Mouse (Mus musculus): Measurements from ENCODE around the gene Fam178b.

Gene Fam178b

DNA sequence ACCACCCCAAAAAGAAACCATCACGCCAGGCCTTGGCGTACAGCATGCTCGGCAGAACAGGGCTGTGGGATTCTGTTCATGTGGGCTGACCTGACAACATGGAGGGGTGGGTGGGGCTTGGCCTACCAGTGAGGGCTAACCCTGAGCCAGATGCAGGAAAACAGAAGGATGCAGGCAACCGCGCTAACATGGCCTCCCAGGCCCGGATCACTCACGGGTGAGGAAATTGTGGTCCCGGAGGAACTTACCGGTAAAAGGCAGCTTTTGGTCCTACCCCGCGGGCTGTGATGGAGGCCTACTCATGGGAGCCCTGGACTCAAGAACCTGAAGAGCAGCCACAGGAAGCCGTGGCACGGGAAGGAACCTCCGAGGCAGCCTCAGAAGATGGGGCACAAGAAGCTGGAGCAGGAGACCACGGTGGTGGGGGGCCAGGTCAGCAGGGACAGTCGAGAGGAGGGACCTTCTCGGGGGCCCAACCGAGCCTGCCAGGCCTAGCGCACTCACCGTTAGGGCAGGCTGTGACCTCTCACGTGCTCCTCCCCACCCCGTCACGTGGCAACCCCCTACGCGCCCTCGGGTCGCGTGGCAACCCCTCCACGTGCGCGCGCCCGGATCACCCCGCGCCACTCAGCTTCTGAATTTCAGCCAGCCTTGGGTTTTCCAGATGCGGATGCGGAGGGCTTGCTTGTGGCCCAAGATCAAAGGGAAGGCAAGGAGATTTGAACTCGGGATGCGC is at the start of gene Fam178b:
Gene Fam178b (minus strand): TSS at position 564 of the 736 bp plus-strand sequence.
- DNase-seq (ENCODE audit: low read depth), result no peak

DNA sequence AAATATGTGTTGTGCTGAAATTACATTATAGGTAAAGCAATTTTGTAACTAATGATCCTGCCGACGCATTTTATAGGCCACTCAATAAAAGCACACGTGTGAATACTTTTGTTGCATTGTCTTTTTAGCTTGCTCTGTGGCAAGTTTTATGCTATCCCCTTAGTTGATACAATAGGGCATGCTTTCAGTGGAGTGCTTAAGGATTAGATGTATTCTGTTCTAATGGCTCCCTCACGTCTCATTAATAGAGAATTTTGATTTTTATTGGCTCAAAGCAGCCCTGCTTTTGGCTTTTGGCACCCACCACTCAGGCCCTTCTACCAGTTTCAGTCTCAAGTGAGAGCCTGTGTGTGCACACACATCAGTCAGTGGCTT is 41.1 kb upstream of the Fam178b start:
- no peak for DNase-seq (ENCODE audit: low read depth)

DNA sequence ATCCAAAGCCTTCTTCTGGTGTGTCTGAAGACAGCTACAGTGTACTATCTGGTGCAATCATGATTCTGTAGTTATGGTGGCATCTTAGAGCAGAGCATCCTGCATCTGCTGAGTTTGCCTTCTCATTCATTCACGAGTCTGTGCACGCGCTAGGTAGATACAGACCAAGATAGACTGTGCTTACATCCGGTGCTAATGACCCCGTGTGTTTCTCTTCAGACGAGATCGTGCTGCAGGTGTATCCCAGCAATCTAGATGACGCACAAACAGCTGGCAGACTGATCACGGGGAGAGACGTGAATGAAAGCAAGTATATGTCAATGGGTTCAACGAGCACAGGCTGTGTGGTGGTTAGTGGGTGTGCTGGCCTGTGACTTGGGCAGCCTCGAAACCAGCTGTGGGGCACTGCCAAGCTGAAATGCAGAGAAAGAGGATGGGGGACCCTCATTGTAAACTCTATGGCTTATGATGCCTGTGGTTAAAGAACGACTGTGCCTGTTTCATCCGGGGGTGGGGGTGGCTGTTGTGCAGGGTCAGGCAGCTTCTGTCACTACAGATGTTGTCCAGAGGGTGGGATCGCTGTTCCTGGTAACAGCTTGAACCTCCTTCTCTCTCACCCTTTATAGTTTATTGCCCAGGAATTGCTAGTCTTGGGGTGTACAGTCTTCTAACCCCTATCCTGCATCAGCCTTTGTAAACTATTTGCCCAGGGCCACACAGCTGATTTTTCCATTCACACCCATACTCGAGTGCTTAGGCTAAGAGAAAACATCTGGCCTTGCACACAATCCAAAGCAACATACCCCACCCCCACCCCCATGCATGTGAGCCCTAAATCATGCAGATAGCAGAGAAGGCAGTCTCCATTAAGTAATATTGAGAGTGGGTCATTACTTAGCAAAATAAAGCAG is 40.4 kb upstream of the Fam178b start:
- DNase-seq (ENCODE audit: low read depth), result peak; percentile 57

DNA sequence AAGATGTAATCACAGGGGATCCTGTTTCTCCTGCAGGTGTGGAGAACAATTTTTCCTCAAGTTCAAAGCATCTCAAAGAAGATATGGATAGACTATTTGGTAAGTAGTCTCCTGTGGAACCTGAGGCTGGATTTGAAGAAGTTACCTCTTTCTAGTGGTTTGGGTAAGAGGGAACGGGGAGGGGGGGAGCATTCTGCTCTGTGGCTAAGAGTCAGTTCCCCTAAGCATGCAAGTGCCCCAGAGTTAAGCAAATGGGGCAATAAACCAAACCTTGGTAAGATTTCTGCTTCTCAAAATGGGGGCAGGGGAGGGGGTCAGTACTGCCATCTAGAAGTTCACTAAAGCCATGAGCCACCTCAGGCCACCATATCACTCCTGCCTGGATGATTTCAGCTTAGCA is 35.8 kb upstream of the Fam178b start:
- DNase-seq (ENCODE audit: low read depth), result no peak

DNA sequence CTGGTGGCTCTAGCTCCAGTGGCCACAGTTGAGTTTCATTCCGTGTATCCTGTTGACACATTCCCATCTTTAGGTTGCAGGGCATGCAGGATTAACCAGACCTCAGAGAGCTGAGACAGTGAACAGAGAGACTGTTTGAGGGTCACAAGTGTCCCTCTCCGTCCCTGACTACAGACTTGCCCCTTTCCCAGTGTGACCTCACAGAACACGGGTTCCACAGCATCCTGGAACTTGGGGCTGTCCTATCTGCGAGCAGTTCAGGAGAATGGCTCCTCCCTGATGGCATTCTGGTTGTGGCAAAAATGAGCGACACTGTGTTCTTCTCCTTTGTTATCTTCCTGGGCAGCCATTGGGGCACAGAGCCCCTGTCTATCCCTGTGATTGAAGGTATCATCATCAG is 31.3 kb upstream of the Fam178b start, which contains the start of gene Actr1b:
Gene Actr1b (minus strand): TSS at position 112 of the 400 bp plus-strand sequence.
- DNase-seq (ENCODE audit: low read depth), result no peak

DNA sequence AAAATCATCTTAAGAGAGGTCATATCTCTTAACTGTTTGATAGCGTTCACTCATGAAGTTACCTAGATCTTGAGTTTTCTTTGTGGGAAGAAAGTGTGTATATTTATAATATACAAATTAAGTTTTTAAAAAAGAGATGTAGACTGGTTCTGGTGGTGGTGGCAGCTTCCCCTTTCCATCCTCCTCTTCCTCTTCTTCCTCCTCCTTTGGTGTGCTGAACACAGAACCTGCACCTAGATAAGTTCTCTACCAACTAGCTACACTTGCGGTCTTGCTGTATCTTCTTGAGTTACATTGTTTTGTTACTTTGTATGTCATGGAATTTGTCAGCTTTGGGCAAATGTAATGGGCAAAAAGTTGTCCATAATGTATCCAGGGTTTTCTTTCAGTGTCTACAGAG is 28.1 kb upstream of the Fam178b start:
- no peak for DNase-seq (ENCODE audit: low read depth)

DNA sequence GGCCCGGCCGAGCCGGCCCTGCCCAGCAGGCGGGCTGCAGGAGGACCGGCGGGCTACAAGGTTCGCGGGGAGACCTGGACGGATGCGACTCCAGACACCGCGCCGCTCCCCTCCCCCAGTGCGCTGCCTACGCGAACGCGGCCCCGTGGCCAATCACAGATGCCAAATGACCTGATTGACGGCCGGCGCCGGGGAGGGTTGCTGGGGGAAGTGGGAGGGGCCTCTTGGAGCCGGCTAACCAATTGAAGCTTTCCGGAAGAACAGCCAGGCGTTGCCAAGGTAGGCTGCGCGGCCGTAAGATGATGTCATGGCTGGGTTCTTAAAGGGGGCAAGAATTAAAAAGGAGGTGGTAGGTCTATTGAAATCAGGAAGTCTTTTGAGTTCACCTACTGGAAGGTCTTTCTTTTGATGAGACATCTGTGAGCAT is 26.9 kb upstream of the Fam178b start, which contains the start of gene 4933424G06Rik:
Gene 4933424G06Rik (plus strand): TSS at position 296 of the 427 bp plus-strand sequence.
- DNase-seq (ENCODE audit: low read depth), result peak; percentile 99

DNA sequence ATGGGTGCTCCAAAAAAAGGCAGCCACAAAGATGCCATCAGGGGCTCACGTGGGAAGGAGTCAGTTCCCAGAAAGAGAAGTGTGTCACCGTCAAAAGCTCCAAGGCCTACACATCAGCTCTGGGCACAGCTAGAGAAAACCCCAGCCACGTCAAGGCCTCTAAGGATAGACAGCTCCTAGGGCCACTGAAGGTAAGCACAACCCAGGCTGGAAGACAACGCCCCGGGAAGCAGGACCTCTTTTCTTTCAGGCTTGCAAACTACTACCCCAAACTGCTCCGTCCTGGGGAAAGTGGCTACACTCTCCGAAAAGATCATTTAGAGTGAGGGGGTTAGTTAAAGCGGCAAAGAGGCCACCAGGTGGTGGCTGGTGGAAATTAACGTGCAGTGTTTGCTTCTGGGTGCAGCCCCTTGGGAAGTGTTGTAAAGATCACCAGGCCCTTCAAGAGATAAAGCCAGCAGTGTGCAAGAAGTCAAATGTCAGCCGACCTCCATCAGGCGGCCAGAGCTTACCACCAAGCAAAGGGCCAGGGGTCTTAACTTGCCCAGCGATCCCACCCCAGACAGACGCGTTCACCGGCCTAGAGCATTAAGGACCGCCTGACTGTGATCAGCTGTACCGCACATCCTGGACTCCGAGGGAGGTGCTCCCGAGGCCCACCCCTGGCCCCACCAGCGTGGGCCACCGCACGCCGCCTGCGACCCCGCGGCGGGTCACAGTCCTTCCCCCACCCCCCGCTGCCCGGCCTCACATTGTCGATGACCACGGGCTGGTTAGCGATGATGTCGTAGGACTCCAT is 26.3 kb upstream of the Fam178b start:
- peak; percentile 63 for DNase-seq (ENCODE audit: low read depth)

DNA sequence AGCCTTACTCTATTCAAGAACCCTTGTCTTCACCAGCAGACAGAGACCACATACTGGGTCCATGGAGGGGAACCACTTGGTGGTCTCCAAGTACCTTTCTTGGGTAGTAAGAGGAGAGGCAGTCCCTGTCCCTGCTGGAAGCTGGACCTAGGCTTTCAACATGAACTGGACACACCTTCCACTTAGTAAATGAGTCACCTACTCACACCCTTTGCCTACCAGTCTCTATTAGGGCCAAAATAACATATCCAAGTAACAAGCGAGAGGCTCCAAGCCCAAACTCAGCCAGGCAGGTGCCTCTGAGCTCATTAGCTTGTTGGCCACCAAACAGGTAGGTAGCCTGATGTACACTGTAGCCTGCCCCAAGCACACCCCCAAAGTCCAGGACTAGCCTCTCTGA is 25.6 kb upstream of the Fam178b start:
- peak; percentile 22 for DNase-seq (ENCODE audit: low read depth)

DNA sequence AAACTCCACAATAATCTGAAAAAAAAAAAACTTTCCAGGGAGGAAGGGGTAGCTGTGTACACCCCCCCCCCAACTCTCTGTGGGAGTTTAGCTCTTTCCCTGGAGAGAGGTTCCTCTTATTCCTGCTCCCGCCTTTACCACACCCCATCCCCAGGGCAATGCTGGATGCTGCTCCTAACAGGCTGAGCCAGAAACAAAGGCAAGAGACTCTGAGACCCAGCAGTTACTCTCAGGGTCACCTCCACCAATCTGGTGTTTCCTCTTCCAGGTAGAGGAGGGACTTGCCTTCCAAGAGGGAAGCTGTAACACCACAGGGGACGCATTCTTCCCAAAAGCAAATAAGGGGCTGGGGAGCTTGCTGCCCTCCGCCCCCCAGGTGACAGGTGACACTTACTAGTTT is 24.8 kb upstream of the Fam178b start:
- DNase-seq (ENCODE audit: low read depth), result no peak

DNA sequence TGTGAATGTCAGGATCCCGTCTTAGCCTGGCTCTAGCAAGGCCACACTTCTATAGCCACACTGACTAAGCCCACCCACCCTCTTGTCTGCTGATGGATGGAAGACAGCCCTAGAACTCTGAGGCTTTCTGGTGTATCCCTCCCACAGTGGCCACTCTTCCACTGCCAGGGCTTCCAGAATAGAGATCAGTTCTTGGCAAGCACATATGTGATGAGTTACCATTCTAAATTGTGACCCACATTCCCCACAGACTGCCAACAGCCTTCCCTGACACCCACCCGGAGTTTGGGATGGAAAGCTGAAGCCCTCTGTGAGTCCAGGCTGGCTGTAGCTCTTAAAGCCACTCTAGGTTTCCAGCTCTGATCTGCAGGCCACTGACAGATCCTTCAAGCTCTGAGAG is 24.2 kb upstream of the Fam178b start:
- no peak for DNase-seq (ENCODE audit: low read depth)

DNA sequence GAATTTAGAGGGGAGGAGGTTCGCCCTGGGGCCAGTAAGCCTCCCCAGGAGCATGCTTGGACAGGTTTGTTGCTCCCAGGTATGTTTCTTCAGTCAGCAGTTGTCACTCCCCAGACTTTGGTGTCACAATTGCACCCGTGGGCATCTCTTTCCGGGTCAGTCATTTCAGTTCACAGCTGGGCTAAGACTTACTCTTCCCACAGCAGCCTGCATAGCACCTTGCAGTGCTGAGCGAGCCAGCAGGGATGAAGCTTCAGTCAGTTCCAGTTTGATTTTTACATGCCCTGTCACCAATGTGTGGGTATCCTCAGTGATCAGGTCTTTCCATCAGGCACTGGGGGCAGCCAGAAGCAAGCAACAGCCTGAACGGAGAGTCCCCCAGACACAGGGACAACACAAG is 14.0 kb upstream of the Fam178b start:
- DNase-seq (ENCODE audit: low read depth), result no peak

DNA sequence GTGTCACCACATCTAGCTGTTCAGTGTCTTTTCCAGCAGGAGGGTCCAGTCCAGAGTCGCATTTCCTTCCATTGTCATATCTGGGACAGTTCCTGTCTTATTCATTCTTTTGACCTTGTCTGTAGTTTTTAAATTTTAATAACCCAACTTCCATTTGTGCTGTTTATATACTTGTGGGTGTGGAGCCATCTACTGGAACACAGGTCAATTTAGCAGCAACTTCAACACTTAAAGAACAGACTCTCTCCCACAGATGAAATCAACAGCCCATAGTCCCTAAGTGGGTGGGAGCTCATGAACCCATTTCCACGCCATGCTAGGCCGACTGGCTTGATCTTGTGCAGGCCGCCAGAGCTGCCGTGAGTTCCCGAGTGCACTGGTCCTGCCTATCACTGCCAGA is 13.4 kb upstream of the Fam178b start:
- no peak for DNase-seq (ENCODE audit: low read depth)

DNA sequence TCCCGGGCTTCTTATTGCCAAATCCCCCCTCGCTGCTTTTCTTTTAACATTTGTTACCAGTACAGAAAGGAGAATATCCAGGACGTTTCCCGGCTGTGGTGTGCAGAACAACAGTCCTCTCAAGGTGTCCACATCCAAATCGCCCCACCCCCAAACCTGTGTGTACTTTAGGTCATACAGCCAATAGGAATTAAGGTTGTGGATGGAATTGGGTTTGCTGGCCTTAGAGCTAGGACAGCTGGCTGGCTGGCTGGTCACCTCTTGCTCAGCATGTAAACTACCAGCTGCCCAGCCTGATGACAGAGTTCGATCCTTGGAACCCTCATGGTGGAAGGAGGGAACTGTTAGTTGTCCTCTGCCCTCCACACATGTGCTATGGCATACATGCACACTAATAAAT is 11.9 kb upstream of the Fam178b start:
- DNase-seq (ENCODE audit: low read depth), result no peak

DNA sequence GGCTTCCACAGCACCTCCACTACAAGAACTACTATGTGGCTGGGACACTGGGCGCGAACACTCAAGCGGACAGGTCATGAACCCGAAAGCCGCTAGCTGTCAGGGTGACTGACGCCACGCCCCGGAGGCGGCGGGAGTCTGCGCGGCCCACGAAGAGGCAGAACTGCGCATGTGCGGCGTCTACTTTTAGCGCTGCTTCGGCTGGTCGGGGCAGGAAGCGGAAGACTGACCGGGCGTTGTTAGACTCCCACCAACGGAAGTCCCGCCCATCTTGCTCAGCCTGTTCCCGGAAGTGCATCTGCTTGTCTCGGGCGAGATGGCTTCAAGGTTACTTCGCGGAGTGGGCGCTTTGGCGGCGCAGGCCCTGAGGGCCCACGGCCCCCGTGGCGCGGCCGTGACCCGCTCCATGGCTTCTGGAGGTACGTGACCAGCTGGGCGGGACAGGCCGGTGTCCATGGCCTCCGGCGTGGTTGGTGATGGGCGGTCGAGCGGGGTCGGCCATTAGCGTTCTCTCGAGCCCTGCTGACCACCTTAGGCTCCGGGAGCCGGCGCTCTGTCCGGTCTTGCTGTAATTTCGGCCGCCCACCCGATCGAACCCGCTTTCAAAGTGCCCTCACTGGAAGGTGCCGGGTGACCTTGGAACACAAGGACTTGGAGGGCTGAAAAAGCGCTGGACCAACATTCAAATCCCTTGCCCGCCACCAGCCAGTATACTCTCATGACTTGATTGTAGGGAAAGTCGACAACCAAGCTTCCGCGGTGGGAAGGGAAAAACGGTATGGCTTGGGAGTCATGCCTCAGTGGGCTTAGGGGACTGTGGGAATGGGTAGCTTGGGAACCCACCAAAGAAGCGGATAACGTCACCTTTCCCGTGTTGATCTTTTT is 8.5 kb upstream of the Fam178b start, which contains the start of gene Cox5b:
Gene Cox5b (plus strand): TSS at position 179 of the 885 bp plus-strand sequence.
- peak; percentile 100 for DNase-seq (ENCODE audit: low read depth)

DNA sequence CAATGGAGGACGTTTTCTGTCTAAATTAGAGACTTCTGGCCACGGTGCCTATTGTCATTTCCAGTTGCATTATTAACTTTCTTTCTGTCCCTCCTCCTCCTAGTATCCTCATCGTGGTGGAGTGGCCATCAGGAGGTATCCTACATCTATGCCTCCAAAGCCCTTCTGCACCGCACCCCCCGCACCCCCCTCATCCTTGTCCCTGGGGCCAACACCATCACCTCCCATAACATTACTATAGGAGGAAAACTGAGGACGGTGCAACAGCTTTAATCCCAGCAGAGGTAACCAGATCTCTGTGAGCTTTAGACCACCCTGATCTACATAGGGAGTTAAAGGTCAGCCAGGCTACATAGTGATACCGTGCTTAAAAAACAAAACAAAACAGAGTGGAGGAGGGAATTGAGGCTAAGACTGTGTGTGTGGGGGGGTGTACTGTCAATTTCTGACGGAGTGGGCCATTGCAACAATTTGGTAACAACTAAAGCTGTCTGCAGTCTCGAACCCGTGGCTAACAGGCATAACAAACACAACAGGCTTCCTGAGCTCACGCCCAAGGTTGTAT is 7.8 kb upstream of the Fam178b start:
- DNase-seq (ENCODE audit: low read depth), result no peak

DNA sequence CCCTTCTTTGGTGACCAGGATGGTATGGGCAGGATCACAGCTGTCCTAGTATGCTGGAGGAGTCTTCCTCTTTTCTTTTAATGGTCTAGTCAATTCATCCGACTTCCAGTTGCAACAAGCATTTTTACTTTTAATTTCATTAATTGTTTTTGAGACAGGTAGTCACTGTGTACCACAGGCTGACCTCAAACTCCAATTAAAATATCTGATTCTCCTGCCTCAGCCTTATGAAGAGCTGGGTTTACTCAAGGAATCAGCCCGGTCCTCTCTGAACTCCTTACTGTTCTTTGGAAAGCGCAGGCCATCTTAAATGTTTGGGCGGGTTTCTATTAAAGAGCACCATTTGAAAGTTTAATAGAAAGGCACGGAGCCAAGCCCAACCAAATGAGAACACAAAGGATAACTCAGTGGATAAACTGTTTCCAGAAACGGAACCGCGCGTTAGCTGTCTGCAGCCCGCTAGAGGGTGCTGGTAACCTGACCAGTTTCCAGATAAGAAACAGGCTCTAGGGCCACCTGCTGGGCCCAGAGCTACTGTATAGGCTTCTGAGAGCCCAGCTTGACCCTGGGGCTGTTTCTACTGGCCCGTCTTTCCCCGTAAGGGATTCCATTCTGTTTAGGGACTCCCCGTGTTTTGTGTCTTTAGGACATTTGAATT is 956 bp upstream of the Fam178b start:
- peak; percentile 92 for DNase-seq (ENCODE audit: low read depth)

DNA sequence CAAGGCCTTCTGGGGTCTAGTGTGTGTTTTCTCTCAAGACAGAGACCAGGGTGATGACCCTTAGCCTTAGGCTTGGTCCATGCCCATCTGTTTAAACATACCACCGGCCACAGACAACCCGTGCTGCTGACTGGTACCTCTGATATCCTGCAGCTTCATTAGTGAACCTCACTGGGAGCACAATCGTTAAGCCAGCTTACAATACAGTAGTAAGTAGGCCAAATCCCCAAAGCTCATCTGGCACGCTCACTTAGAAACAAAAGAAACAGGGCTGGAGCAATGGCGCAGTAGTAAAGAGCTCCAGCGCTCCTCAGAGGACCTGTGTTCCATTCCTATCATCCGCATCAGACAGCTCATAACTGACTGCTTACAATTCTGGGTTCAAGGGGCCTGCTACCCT is 2.1 kb downstream of the Fam178b start:
- DNase-seq (ENCODE audit: low read depth), result no peak

DNA sequence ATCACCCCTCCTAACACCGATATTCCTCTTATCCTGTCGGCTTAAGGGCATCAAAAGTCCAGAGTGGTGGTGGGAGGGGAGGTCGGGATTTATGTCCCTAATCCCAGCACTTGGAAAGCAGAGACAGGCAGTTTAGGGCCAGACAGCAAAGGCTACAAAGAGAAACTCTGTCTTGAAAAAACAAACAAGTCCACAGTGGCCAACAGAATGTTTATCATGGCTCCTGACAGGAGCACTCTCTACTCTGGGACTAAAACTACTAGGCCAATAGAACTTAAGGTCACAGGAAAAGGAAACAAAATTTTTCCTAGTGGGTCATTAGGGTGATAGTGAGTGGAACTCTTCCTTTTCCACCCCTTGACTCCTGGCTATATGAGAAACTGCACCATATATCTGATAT is 8.0 kb downstream of the Fam178b start:
- no peak for DNase-seq (ENCODE audit: low read depth)

DNA sequence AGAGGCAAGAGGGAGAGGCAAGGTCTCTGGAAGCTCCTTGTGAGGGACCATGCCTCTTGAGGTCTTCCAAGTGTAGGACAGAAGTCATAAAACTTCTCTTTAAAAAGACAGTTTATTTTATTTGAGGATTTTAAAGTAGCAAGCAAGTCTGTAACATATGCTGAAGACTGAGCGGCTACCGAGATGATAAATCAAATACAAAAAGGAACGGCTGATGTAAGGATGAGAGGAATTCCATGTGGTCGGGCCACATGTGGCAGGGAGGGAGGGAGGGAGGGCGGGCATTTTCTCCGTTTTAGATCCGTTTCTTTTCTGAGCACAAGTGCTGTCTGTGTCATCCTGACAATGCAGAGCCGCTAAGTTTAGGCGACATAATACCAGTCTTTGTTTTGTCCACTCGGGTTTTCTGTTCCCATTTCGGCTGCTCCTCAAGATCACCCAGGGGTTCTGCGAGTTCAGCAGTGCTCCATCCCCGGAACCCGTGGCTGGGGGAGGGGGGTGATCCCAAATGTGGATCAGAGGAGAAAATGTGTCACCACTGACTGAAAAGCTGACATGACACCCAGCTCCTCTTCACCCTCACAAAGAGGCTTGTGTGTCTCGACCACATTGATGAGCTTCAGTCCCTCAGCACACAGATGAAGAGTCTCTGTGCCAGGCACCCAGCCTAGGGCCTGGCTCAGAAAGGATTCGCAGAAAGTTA is 10.2 kb downstream of the Fam178b start:
- DNase-seq (ENCODE audit: low read depth), result peak; percentile 12

Measured in NIH3T3 (cell line).